Mouse (Mus musculus): ENCODE data around the gene Pogk.

GRCm38 (mm10) chr1:166388511-166388910 is 21.2 kb downstream of the Pogk start:
- no peak for TF ChIP-seq CTCF (IDR thresholded peaks at IDR 0.05 in 2 of 3, conservative IDR thresholded peaks at IDR 0.05 in 1 of 3; ENCODE audit: control insufficient read depth in 1 of 3, insufficient read depth in 1 of 3, low read depth in 2 of 3, low read length in 3 of 3, poor library complexity in 1 of 3, severe bottlenecking in 1 of 3)
- no peak for TF ChIP-seq BHLHE40 (IDR thresholded peaks at IDR 0.05; ENCODE audit: borderline replicate concordance, low read depth, low read length)
- TF ChIP-seq POLR2A (IDR thresholded peaks at IDR 0.05; ENCODE audit: control insufficient read depth in 1 of 2, insufficient read depth in 1 of 2, low read depth in 1 of 2, low read length in 2 of 2, poor library complexity in 1 of 2) = no peak
